Comparison of ENCODE assay signal across 12 mouse cellular contexts in genomic region chr19:10695801-10696200, GRCm38 (mm10). TPM values are rescaled to one million over a fixed set of nuclear protein-coding genes. Genes with fewer than 3 reads are reported as not detected.
DNase-seq lines count a peak whose midpoint lies in the region; ATAC-seq lines count a peak whose summit lies in the region.
"Had no signal": no experiment of that assay in that cellular context is flagged by ENCODE, and none has a peak within 500 bp of the region (broad histone marks: within the 10 kb centered on the region; RNA-seq: fewer than 3 reads in every experiment).

No protein-coding gene starts in this region.

- no peak for DNase-seq in kidney, postnatal 36 days
- no peak for DNase-seq in left cerebral cortex, adult 8-10 months (ENCODE audit: low spot score in 2 of 2)
- DNase-seq in urinary bladder, adult 18-20 months (ENCODE audit: low spot score in 2 of 2): no peak
- DNase-seq: right cerebral cortex, postnatal 4 days had no signal

- H3K27me3 ChIP-seq in kidney, embryonic 16.5 days (ENCODE audit: insufficient read depth, low read length): no peaks in the 10 kb centered on the region
- H3K27me3 ChIP-seq in embryonic facial prominence, embryonic 13.5 days: no peaks in the 10 kb centered on the region
- no peaks in the 10 kb centered on the region for H3K27me3 ChIP-seq in forebrain, embryonic 16.5 days (replicated peaks; ENCODE audit: control insufficient read depth, insufficient read depth, low read length)
- no peaks in the 10 kb centered on the region for H3K27me3 ChIP-seq in midbrain, embryonic 13.5 days

- H3K9ac ChIP-seq in kidney, embryonic 16.5 days (replicated peaks; ENCODE audit: low read length): 0 out of 2 replicates have a peak overlapping the region, but pooled peaks have one; percentile 23
- 0 out of 2 replicates have a peak overlapping the region, but pooled peaks have one; percentile 32 for H3K9ac ChIP-seq in embryonic facial prominence, embryonic 13.5 days
- H3K9ac ChIP-seq in forebrain, embryonic 16.5 days (replicated peaks; ENCODE audit: low read depth, low read length): peak overlapping the region; percentile 27
- H3K9ac ChIP-seq in midbrain, embryonic 13.5 days (replicated peaks): peak overlapping the region; percentile 28

- 34% methylated on average over 7 of the region's 7 CpGs for WGBS in kidney, embryonic 16.5 days
- WGBS in embryonic facial prominence, embryonic 13.5 days: 29% methylated on average over 7 of the region's 7 CpGs
- WGBS in forebrain, embryonic 16.5 days: 8% methylated on average over 7 of the region's 7 CpGs
- 19% methylated on average over 7 of the region's 7 CpGs for WGBS in midbrain, embryonic 13.5 days

- H3K27ac ChIP-seq in kidney, embryonic 16.5 days (ENCODE audit: low read length): peak overlapping the region; percentile 57
- H3K27ac ChIP-seq in embryonic facial prominence, embryonic 13.5 days: peak overlapping the region; percentile 19; the same call in 1 of the 2 replicates
- peak overlapping the region; percentile 34 for H3K27ac ChIP-seq in forebrain, embryonic 16.5 days (ENCODE audit: low read length)
- H3K27ac ChIP-seq in midbrain, embryonic 13.5 days: peak overlapping the region; percentile 74

- H3K4me2 ChIP-seq in kidney, embryonic 16.5 days (replicated peaks; ENCODE audit: low read depth, low read length): no peak overlapping the region
- H3K4me2 ChIP-seq in embryonic facial prominence, embryonic 13.5 days: no peak overlapping the region
- no peak overlapping the region for H3K4me2 ChIP-seq in forebrain, embryonic 16.5 days (ENCODE audit: low read length)
- H3K4me2 ChIP-seq in midbrain, embryonic 13.5 days (replicated peaks): peak overlapping the region; percentile 21

- peaks cover 54% of the 10 kb centered on the region for H3K4me1 ChIP-seq in kidney, embryonic 16.5 days (ENCODE audit: insufficient read depth, low read length)
- peaks cover 61% of the 10 kb centered on the region for H3K4me1 ChIP-seq in embryonic facial prominence, embryonic 13.5 days
- H3K4me1 ChIP-seq in forebrain, embryonic 16.5 days (replicated peaks; ENCODE audit: control insufficient read depth, insufficient read depth, low read length): peaks cover 52% of the 10 kb centered on the region
- peaks cover 68% of the 10 kb centered on the region for H3K4me1 ChIP-seq in midbrain, embryonic 13.5 days (replicated peaks)

- no peak for ATAC-seq in kidney, embryonic 16.5 days (ENCODE audit: low FRiP score, low TSS enrichment)
- ATAC-seq in embryonic facial prominence, embryonic 13.5 days (ENCODE audit: insufficient number of reproducible peaks, insufficient read depth, low FRiP score, low TSS enrichment, low read depth): no peak
- peak; percentile 19; the same call in 1 of the 2 replicates for ATAC-seq in forebrain, embryonic 16.5 days
- peak; percentile 39; the same call in 1 of the 2 replicates for ATAC-seq in midbrain, embryonic 13.5 days
- ATAC-seq in megakaryocyte-erythroid progenitor cell, adult 5-6 weeks (replicated peaks; ENCODE audit: low FRiP score, low TSS enrichment, poor library complexity, severe bottlenecking): no peak

- H3K9me3 ChIP-seq in kidney, embryonic 16.5 days (ENCODE audit: low read length): no peaks in the 10 kb centered on the region
- H3K9me3 ChIP-seq in embryonic facial prominence, embryonic 13.5 days: no peaks in the 10 kb centered on the region
- no peaks in the 10 kb centered on the region for H3K9me3 ChIP-seq in forebrain, embryonic 16.5 days (ENCODE audit: control insufficient read depth, low read length)
- H3K9me3 ChIP-seq in midbrain, embryonic 13.5 days: no peaks in the 10 kb centered on the region

- no peaks in the 10 kb centered on the region for H3K36me3 ChIP-seq in kidney, embryonic 16.5 days (ENCODE audit: insufficient read depth, low read length)
- 0 out of 2 replicates have a peak, but pooled peaks cover 3% of the 10 kb centered on the region for H3K36me3 ChIP-seq in embryonic facial prominence, embryonic 13.5 days
- H3K36me3 ChIP-seq in forebrain, embryonic 16.5 days (ENCODE audit: control insufficient read depth, insufficient read depth): no peaks in the 10 kb centered on the region
- H3K36me3 ChIP-seq in midbrain, embryonic 13.5 days: no peaks in the 10 kb centered on the region; the same call in 1 of the 2 replicates

- no peak overlapping the region for H3K4me3 ChIP-seq in kidney, embryonic 16.5 days (ENCODE audit: low read length)
- no peak overlapping the region for H3K4me3 ChIP-seq in embryonic facial prominence, embryonic 13.5 days
- H3K4me3 ChIP-seq in forebrain, embryonic 16.5 days (replicated peaks; ENCODE audit: low read length): no peak overlapping the region
- H3K4me3 ChIP-seq in midbrain, embryonic 13.5 days (replicated peaks): no peak overlapping the region

RNA-seq across cellular contexts. Expression of gene Vps37c, which starts 7.3 kb away (rescaled TPM):
- 36.2 and 37.6 TPM in 2 replicates for polyA plus RNA-seq in kidney, embryonic 16.5 days (2015; fragmentation: Nextera tagmentation; extraction: Ambion mirVana)
- polyA plus RNA-seq in embryonic facial prominence, embryonic 13.5 days (2015; fragmentation: Nextera tagmentation; extraction: Ambion mirVana): 36.4 and 36.8 TPM in 2 replicates
- polyA plus RNA-seq in forebrain, embryonic 16.5 days (2015; fragmentation: Nextera tagmentation; extraction: Ambion mirVana): 38.3 and 40.5 TPM in 2 replicates
- 33.1 and 35.5 TPM in 2 replicates for polyA plus RNA-seq in midbrain, embryonic 13.5 days (2015; fragmentation: Nextera tagmentation; extraction: Ambion mirVana)
- 10 to 100 TPM; 17.8 to 23.9 (median 20.9) TPM for total RNA-seq in left cerebral cortex, adult 8-10 months (2022)
- total RNA-seq in megakaryocyte-erythroid progenitor cell, adult 5-6 weeks (2014; fragmentation: Nextera tagmentation): 18.3 and 20.2 TPM in 2 replicates
- 6.9 and 7.8 TPM in 2 replicates for total RNA-seq in megakaryocyte-erythroid progenitor cell, adult 5-6 weeks (2017)

RNA-seq across cellular contexts. Expression of gene Pga5, which starts 17.9 kb away (rescaled TPM):
- polyA plus RNA-seq in kidney, embryonic 16.5 days (2015; fragmentation: Nextera tagmentation; extraction: Ambion mirVana): not detected in 2 replicates
- not detected in 2 replicates for polyA plus RNA-seq in embryonic facial prominence, embryonic 13.5 days (2015; fragmentation: Nextera tagmentation; extraction: Ambion mirVana)
- not detected in 2 replicates for polyA plus RNA-seq in forebrain, embryonic 16.5 days (2015; fragmentation: Nextera tagmentation; extraction: Ambion mirVana)
- polyA plus RNA-seq in midbrain, embryonic 13.5 days (2015; fragmentation: Nextera tagmentation; extraction: Ambion mirVana): not detected in 2 replicates
- total RNA-seq in left cerebral cortex, adult 8-10 months (2022): not detected
- not detected in 2 replicates for total RNA-seq in megakaryocyte-erythroid progenitor cell, adult 5-6 weeks (2014; fragmentation: Nextera tagmentation)
- not detected in 2 replicates for total RNA-seq in megakaryocyte-erythroid progenitor cell, adult 5-6 weeks (2017)
- total RNA-seq: hematopoietic stem cell, adult 5-6 weeks; left cerebral cortex, postnatal 25 days; monocyte, adult 5-6 weeks had no signal

RNA-seq across cellular contexts. Expression of gene Cd5, which starts 43.0 kb away (rescaled TPM):
- 0.19 and 0.31 TPM in 2 replicates for polyA plus RNA-seq in kidney, embryonic 16.5 days (2015; fragmentation: Nextera tagmentation; extraction: Ambion mirVana)
- polyA plus RNA-seq in embryonic facial prominence, embryonic 13.5 days (2015; fragmentation: Nextera tagmentation; extraction: Ambion mirVana): 0.41 and 0.42 TPM in 2 replicates
- polyA plus RNA-seq in forebrain, embryonic 16.5 days (2015; fragmentation: Nextera tagmentation; extraction: Ambion mirVana): 0.06 and 0.10 TPM in 2 replicates
- 0.24 TPM in 2 replicates for polyA plus RNA-seq in midbrain, embryonic 13.5 days (2015; fragmentation: Nextera tagmentation; extraction: Ambion mirVana)
- under 1 TPM; 0.13 to 0.51 (median 0.43) TPM for total RNA-seq in left cerebral cortex, adult 8-10 months (2022)
- 3.2 and 3.7 TPM in 2 replicates for total RNA-seq in megakaryocyte-erythroid progenitor cell, adult 5-6 weeks (2014; fragmentation: Nextera tagmentation)
- not detected in 2 replicates for total RNA-seq in megakaryocyte-erythroid progenitor cell, adult 5-6 weeks (2017)
- total RNA-seq: left cerebral cortex, postnatal 25 days had no signal

Comparison
In these comparisons a context has a peak if more than half of its experiments do, and no peak if none do; other contexts are left out.
1. ATAC-seq: peak in forebrain, embryonic 16.5 days (single experiment) and midbrain, embryonic 13.5 days (single experiment); none in kidney, embryonic 16.5 days (single experiment), embryonic facial prominence, embryonic 13.5 days (single experiment) and megakaryocyte-erythroid progenitor cell, adult 5-6 weeks (single experiment).
2. H3K27ac ChIP-seq: peak in every context shown above with its lines; median percentile 74 in midbrain, embryonic 13.5 days; 57 in kidney, embryonic 16.5 days; 34 in forebrain, embryonic 16.5 days; 19 in embryonic facial prominence, embryonic 13.5 days.
3. Peak in every context shown above with its lines, with median percentiles within 50 percentile points of each other: H3K9ac ChIP-seq.